Mouse (Mus musculus) thymus, postnatal 36 days (tissue): ENCODE measurements around the gene Slc16a5.

Experiments used
- DNase-seq, 2 experiments: peaks; one replicate each; pipeline ENCODE4 v3.0.0; 2022; ENCODE audit warnings: mixed read lengths in 2 of 2

The Slc16a5 gene

GRCm38 (mm10) chr11:115519581-115519980 lies 57.3 kb downstream of the Slc16a5 start:
- no peak for DNase-seq

- no peak for DNase-seq
Observed at GRCm38 (mm10) chr11:115520218-115520617, 57.9 kb downstream of the Slc16a5 start.

- no peak for DNase-seq
Observed at GRCm38 (mm10) chr11:115521080-115521479, 58.8 kb downstream of the Slc16a5 start.

GRCm38 (mm10) chr11:115522238-115522637 lies 60.0 kb downstream of the Slc16a5 start:
- no peak for DNase-seq

GRCm38 (mm10) chr11:115522703-115523102 lies 60.4 kb downstream of the Slc16a5 start:
- DNase-seq = no peak
